Mouse (Mus musculus) lung, postnatal 0 days (tissue): Measurements from ENCODE around the gene Ncoa4. TPM values are rescaled to one million over a fixed set of nuclear protein-coding genes. Genes with fewer than 3 reads are reported as not detected.
"Not testable (repeated sequence)": the region's sequence is repeated elsewhere in the genome, so short reads cannot be mapped to it uniquely, and the experiment has no call there.

ENCODE experiments used
- ATAC-seq: fragments of 200-750 bp; cut with Nextera tagmentation; 2 replicates; pipeline ENCODE4 v1.8.0; 2017; ENCODE audit warnings: moderate library complexity
- DNase-seq: peaks from one replicate; pipeline ENCODE4 v3.0.0-alpha.2; 2016; ENCODE audit warnings: low spot score
- H3K27ac ChIP-seq: fragments of 300-500 bp; sonication (generic); 2 replicates; pipeline ENCODE4 v1.5.1; 2014; ENCODE audit warnings: antibody characterized with exemption, mild to moderate bottlenecking, low read length, mixed read lengths
- H3K27me3 ChIP-seq: fragments of 300-500 bp; sonication (generic); replicated peaks from 2 replicates; pipeline ENCODE4 v1.6.1; 2014; ENCODE audit warnings: low read length, mixed read lengths; ENCODE audit not compliant: insufficient read depth
- H3K36me3 ChIP-seq: fragments of 300-500 bp; sonication (generic); 2 replicates; pipeline ENCODE4 v1.6.1; 2014; ENCODE audit warnings: low read length, mixed read lengths; ENCODE audit not compliant: insufficient read depth
- H3K4me1 ChIP-seq: fragments of 300-500 bp; sonication (generic); 2 replicates; pipeline ENCODE4 v1.6.1; 2014; ENCODE audit warnings: antibody characterized with exemption, low read depth, low read length, mixed read lengths; ENCODE audit not compliant: insufficient read depth
- H3K4me2 ChIP-seq: fragments of 300-500 bp; sonication (generic); replicated peaks from 2 replicates; pipeline ENCODE4 v1.6.1; 2014; ENCODE audit warnings: low read depth, mild to moderate bottlenecking, low read length, moderate library complexity, mixed read lengths
- H3K4me3 ChIP-seq: fragments of 300-500 bp; sonication (generic); 2 replicates; pipeline ENCODE4 v1.5.1; 2014; ENCODE audit warnings: low read depth, low read length
- H3K9ac ChIP-seq: fragments of 300-500 bp; sonication (generic); replicated peaks from 2 replicates; pipeline ENCODE4 v1.6.1; 2014; ENCODE audit warnings: low read depth, mild to moderate bottlenecking
- H3K9me3 ChIP-seq: fragments of 300-500 bp; sonication (generic); 2 replicates; pipeline ENCODE4 v1.6.1; 2016; ENCODE audit warnings: low read length, mixed read lengths
- CTCF ChIP-seq: IDR thresholded peaks from 2 replicates; pipeline ENCODE4 v1.5.1; 2016; ENCODE audit warnings: antibody characterized with exemption, mild to moderate bottlenecking
- EP300 ChIP-seq: IDR thresholded peaks from 2 replicates; pipeline ENCODE4 v1.6.1; 2016; ENCODE audit warnings: antibody characterized with exemption, mild to moderate bottlenecking, control low read depth
- WGBS: fragments of 180-500 bp; shearing (Covaris S2); extraction: QIAGEN DNeasy Blood & Tissue Kit; methylation state at CpG from one replicate; pipeline ENCODE4 v1.1.7; 2014; 5-methylcytosine and 5-hydroxymethylcytosine counted together
- polyA plus RNA-seq: library from polyadenylated mRNA; unstranded; fragments of >200 nt; fragmentation: Nextera tagmentation; extraction: Ambion mirVana; gene quantifications from 2 replicates; pipeline ENCODE4 v1.2.1, GENCODE M21; 2015

Gene Ncoa4
- 73.5 and 76.5 TPM in 2 replicates for polyA plus RNA-seq

GRCm38 (mm10) chr14:32159690-32160246 is at the start of gene Ncoa4:
Ncoa4 (plus strand) TSS chr14:32159865.
- Histone ChIP-seq H3K27ac (peak within 1 kb of the TSS; percentile 81), H3K27me3 (no peaks in the 10 kb centered on the region), H3K36me3 (no peaks in the 10 kb centered on the region), H3K4me3 (peak within 1 kb of the TSS; percentile 81), H3K9me3 (no peaks in the 10 kb centered on the region), H3K9ac (peak within 1 kb of the TSS; percentile 94), H3K4me1 (peaks cover 25% of the 10 kb centered on the region), H3K4me2 (peak within 1 kb of the TSS; percentile 77)
- TF ChIP-seq EP300, result peak; percentile 82
- TF ChIP-seq CTCF, result peak; percentile 8
- ATAC-seq (peak; percentile 98), DNase-seq (peak; percentile 99)
- under 1% methylated on average over 40 of the region's 40 CpGs for WGBS

GRCm38 (mm10) chr14:32112124-32112523 is 47.5 kb upstream of the Ncoa4 start:
- not testable (repeated sequence) for H3K27me3 ChIP-seq, ATAC-seq, H3K4me2 ChIP-seq, H3K4me1 ChIP-seq, DNase-seq, H3K4me3 ChIP-seq, H3K27ac ChIP-seq, H3K9ac ChIP-seq, H3K36me3 ChIP-seq, H3K9me3 ChIP-seq
- 91% methylated on average over 10 of the region's 10 CpGs for WGBS

GRCm38 (mm10) chr14:32120940-32121919 is 38.4 kb upstream of the Ncoa4 start:
- Histone ChIP-seq H3K27me3 (no peaks in the 10 kb centered on the region), H3K9me3 (no peaks in the 10 kb centered on the region), H3K4me3 (no peak overlapping the region), H3K9ac (no peak overlapping the region), H3K36me3 (no peaks in the 10 kb centered on the region), H3K27ac (no peak overlapping the region), H3K4me1 (no peaks in the 10 kb centered on the region), H3K4me2 (no peak overlapping the region)
- no peak for TF ChIP-seq CTCF
- TF ChIP-seq EP300, result no peak
- DNase-seq (peak; percentile 25), ATAC-seq (peak; percentile 46)
- 61% methylated on average over 11 of the region's 11 CpGs for WGBS

GRCm38 (mm10) chr14:32121920-32122315 is 37.7 kb upstream of the Ncoa4 start:
- Histone ChIP-seq H3K4me3 (no peak overlapping the region), H3K4me2 (no peak overlapping the region), H3K27ac (no peak overlapping the region), H3K36me3 (no peaks in the 10 kb centered on the region), H3K4me1 (no peaks in the 10 kb centered on the region), H3K9me3 (no peaks in the 10 kb centered on the region), H3K9ac (no peak overlapping the region), H3K27me3 (no peaks in the 10 kb centered on the region)
- DNase-seq (peak; percentile 47), ATAC-seq (peak; percentile 33; the same call in 1 of the 2 replicates)
- 48% methylated on average over 2 of the region's 2 CpGs for WGBS
- TF ChIP-seq CTCF, result peak; percentile 67
- TF ChIP-seq EP300, result no peak

GRCm38 (mm10) chr14:32124261-32124660 is 35.4 kb upstream of the Ncoa4 start:
- TF ChIP-seq EP300, result no peak
- no peak for TF ChIP-seq CTCF
- Histone ChIP-seq H3K9ac (no peak overlapping the region), H3K4me2 (no peak overlapping the region), H3K4me3 (no peak overlapping the region), H3K27me3 (no peaks in the 10 kb centered on the region), H3K27ac (no peak overlapping the region), H3K4me1 (no peaks in the 10 kb centered on the region), H3K36me3 (no peaks in the 10 kb centered on the region), H3K9me3 (no peaks in the 10 kb centered on the region)
- 60% methylated on average over 3 of the region's 3 CpGs for WGBS
- ATAC-seq (no peak), DNase-seq (no peak)

- H3K4me2 ChIP-seq, H3K36me3 ChIP-seq, H3K27ac ChIP-seq, DNase-seq, H3K9ac ChIP-seq, ATAC-seq, H3K27me3 ChIP-seq, H3K9me3 ChIP-seq, H3K4me1 ChIP-seq, H3K4me3 ChIP-seq: not testable (repeated sequence)
- 79% methylated on average over 5 of the region's 5 CpGs for WGBS
Observed at GRCm38 (mm10) chr14:32125256-32125655, 34.4 kb upstream of the Ncoa4 start.
